Mouse (Mus musculus): ENCODE measurements around the gene Comt.

Comt gene

GRCm38 (mm10) chr16:18387704-18388582 lies 38.7 kb downstream of the Comt start:
- peak; percentile 91 for DNase-seq

- DNase-seq = peak; percentile 89
These were observed 39.7 kb downstream of the Comt start for GRCm38 (mm10) chr16:18386972-18387371.

DNA sequence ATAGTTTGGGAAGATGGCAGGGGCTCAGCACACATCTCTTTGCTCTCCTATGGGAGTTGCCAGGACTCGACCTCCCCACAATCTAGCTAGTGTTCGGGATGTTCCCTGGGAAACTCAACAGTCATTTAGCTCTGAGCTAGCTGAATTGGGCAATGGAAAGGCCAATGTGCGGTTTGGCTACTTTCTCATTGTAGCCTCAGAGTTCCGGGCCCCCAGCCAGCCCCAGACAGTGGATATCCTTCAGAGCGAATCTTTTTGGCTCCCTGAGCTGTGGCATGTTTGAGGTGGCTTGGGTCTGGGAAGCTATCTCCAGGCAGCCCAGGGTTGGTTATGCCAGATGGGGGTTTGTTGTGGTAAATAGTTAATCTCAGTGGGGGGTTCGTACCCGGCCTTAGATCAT lies 40.2 kb downstream of the Comt start:
- DNase-seq = peak; percentile 91

GRCm38 (mm10) chr16:18385411-18385810 lies 41.2 kb downstream of the Comt start:
- DNase-seq = no peak

- DNase-seq = peak; percentile 79
These were observed 42.0 kb downstream of the Comt start for GRCm38 (mm10) chr16:18384659-18385058.

GRCm38 (mm10) chr16:18384211-18384610 lies 42.4 kb downstream of the Comt start:
- DNase-seq = no peak

GRCm38 (mm10) chr16:18383756-18384155 lies 42.9 kb downstream of the Comt start:
- DNase-seq = no peak

DNA sequence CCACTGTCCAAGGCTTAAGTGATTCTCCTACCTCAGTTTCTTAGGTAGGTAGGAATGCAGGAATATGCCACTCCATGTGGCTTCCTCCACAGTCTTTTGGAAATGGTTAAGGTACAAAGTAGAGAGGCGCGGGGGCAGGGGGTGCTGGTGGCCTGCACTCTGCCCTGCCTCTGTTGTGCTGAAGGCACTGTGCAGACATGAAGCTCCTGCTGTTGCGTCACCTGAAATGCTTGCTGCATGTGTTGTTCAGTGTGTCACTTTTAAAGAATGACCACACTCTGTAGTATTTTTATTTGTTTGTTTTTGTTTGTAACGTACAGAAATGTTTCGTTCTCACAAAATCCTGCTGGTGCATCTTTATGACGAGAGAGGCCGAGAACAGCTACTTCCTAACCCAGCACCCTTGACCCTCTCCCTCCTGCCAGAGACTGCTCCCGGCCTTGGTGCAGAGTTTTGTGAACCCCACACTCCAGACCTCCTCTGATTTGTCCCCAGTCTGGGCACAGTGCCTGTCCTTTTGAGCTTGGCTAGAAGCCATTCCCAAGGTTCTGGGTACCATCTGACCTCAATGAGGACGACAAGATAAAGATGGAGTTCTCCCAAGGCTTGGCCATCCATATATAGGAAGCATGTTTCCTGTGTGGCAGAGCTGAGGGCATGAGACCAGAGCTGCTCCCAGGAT lies 43.5 kb downstream of the Comt start:
- DNase-seq = peak; percentile 94

- DNase-seq = no peak
These were observed 44.9 kb downstream of the Comt start for GRCm38 (mm10) chr16:18381621-18382258.

DNA sequence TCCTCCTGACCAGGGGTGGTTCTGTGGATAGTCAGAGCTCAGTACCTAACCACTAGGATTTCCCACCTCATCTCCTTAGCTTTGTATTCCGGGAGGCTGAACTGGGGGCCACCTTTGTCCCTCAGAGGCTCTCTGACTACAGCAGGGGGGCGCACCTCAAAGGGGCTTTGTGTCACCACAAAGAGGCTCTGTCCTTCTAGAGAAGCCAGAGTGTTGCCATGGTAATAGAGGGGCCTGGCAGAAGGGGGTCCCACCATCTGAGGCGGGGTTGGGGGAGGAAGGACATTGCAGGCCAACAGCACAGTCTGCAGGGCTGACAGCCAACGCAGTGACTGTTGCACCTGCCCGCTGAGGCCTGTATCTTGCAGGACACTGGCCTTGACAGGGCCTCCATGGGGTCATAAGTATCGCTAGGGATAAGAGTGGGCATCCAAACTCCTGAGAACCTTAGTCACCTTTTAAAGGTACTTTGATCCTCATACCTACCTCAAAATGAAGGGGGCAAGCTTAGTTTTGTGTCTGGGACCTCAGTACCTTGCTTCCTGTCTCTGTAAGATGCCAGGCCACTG lies 46.1 kb downstream of the Comt start:
- DNase-seq = no peak

DNA sequence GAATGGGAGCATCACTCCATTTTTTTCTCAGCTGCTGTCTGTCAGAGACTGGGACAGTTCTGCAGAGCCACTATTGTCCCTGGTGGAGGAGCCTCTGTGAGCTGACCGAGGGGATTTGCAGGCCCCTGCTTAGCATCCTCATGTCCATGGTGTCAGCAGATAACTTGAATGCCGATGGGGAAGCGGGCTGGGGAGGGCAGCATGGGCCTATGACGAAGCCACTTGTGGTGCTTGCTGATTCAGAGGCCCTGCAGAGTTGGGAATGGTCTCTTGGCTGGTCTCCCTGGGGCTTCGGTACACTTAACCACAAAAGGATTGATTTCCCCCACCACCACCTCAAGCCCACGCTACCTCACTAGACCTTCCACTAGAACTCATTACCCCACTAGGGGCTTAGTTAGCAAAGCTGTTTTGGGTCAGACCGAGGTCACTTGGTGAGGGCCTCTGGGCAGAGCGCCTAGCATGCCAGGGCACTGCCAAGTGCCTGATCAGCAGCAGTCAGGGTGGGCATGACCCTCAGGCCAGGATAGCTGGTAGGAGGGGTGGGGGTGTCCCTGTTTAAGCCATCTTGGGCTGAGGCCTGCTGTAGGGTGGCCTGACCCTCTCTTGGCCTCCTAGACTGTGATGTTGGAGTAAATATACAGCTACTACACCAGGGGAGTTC lies 47.2 kb downstream of the Comt start:
- peak; percentile 92 for DNase-seq

DNA sequence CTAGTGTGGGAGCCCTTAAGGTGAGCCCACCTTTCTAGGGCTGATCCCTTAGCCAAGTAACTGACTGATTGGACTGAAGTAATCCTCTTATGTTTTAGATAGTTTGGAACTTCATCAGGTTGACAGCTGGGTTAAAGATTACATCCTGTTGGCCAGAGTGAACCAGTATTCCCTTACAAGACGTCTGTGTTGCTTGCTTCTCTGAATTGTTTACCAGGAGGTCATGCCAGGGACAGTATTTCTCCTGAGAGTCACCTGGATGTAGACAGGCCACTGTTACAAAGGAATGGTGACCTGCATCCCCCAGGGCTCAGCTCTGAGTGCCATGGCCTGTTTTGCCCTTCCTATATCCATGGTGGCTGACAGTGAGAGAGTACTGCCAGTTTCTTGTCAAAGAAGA lies 48.2 kb downstream of the Comt start:
- no peak for DNase-seq

GRCm38 (mm10) chr16:18377203-18377602 lies 49.4 kb downstream of the Comt start:
- DNase-seq = no peak

GRCm38 (mm10) chr16:18376297-18376954 lies 50.2 kb downstream of the Comt start:
- no peak for DNase-seq

DNA sequence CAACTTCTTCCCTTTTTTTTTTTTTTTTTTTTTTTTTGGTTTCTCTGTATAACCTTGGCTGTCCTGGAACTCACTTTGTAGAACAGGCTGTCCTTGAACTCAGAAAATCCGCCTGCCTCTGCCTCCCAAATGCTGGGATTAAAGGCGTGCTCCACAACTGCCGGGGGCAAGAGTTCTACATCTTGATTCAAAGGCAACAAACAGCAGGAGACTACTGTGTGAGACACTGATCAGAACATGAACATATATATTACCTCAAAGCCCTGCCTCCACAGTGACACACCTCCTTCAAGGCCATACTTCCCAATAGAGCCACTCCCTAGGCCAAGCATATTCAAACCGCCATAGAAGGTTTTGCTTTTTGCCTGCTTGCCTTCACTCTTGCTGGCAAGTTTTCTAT lies 53.0 kb downstream of the Comt start:
- DNase-seq = no peak

- DNase-seq = no peak
These were observed 56.5 kb downstream of the Comt start for GRCm38 (mm10) chr16:18370197-18370596.

DNA sequence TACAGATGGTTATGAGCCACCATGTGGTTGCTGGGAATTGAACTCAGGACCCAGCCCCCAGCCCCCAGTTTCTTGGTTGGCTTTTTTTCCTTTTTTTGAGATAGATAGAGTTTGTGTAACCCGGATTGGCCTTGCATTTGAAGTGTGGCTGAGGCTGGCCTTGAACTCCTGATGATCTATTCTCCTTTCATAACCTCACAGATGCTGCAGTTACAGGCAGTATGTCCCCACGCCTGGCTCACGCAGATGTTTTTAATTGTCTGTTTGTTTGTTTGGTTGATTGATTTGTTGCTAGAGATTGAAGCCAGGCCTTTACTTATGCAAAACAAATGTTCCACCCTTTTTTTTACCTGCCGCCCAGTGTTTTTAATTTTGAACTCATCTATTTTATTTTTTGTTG lies 59.8 kb downstream of the Comt start:
- no peak for DNase-seq

DNA sequence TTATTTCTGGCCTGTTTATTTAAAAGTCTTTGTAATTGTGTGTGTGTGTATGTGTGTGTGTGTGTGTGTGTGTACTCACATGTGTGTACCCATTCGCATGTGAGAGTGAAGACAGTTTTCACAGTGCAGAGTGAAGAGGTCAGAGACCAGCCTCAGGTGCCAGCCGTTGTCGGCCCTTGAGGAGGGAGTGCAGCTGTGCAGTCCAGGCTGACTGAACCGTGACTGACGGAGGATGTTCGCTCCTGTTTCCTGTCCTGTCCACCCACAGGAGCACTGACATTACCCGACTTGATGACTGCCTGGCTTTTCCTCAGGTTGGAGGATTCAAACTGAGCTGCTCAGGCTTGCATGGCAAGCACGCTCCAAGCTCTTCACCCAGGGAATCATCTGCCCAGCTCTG lies 63.7 kb downstream of the Comt start:
- no peak for DNase-seq

DNA sequence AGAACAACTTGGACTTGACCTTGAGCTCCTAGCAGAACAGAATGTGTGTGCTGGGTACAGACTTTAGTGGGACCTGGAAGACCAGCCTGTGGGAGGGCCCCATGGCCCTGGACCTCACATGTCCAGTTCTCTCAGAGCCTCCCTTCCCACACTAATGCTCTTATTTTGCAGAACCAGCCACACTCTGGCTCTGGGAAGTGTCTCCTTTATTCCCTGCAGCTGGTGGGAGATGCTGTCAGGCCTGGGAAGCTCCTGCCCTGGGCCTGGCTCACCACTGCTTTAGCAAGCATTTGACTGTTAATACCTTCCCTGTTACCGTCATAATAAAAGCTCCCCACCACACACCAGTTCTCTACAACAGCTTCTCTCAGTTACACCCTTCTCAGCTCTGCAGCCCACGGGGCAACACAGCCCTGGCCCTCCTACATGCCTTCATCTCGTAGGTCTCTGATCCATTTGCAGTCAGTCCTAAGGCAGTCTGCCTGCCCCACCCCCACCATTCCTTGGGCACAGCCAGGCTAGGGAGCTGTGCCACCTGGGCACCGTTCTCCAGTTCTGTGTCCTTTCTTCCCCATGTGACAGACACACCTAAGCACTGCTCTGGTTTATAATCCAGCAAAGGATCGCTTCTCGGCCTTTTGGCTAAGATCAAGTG lies 66.4 kb downstream of the Comt start:
- DNase-seq = no peak

GRCm38 (mm10) chr16:18357977-18358376 lies 68.7 kb downstream of the Comt start:
- DNase-seq = no peak

DNA sequence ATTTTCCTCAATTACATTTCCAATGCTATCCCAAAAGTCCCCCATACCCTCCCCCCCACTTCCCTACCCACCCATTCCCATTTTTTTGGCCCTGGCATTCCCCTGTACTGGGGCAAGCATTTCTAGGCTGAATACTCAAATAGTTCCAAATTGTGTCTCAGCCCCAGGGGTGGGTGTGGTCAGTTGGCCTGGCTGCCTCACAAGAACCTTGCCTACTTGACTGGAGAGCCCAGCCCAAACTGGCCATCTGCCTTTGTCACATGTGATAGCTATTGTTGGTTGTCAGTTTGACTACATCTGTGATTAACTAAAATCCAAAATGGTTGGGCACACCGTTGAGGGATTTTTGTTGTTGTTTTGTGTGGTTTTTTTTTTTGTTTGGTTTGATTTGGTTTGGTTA lies 69.7 kb downstream of the Comt start:
- DNase-seq = peak; percentile 92
